Mouse (Mus musculus): ENCODE measurements around the gene Slc46a2.

Slc46a2 gene

GRCm38 (mm10) chr4:59914608-59915403 is at the start of gene Slc46a2:
Gene Slc46a2 (minus strand): TSS chr4:59915056.
- peak; percentile 36 to 54 for DNase-seq

GRCm38 (mm10) chr4:59963405-59964344 is 48.8 kb upstream of the Slc46a2 start, which contains the start of gene Mup6:
Gene Mup6 (plus strand): TSS chr4:59964294.
- DNase-seq: no peak

GRCm38 (mm10) chr4:59960610-59961009 is 45.8 kb upstream of the Slc46a2 start, which contains the start of gene Mup4:
Gene Mup4 (minus strand): TSS chr4:59960710.
- no peak for DNase-seq

GRCm38 (mm10) chr4:59937543-59937942 is 22.7 kb upstream of the Slc46a2 start:
- DNase-seq: no peak

- peak; percentile 22 to 25 for DNase-seq
These were observed 17.8 kb upstream of the Slc46a2 start for GRCm38 (mm10) chr4:59932505-59933281.

- DNase-seq: peak; percentile 72 to 77
These were observed 13.5 kb upstream of the Slc46a2 start for GRCm38 (mm10) chr4:59928347-59928746.

GRCm38 (mm10) chr4:59927666-59928065 is 12.8 kb upstream of the Slc46a2 start:
- no peak for DNase-seq

GRCm38 (mm10) chr4:59925082-59925481 is 10.2 kb upstream of the Slc46a2 start:
- DNase-seq: no peak

GRCm38 (mm10) chr4:59917966-59918365 is 3.1 kb upstream of the Slc46a2 start:
- no peak for DNase-seq

GRCm38 (mm10) chr4:59908785-59909184 is 6.1 kb downstream of the Slc46a2 start:
- no peak for DNase-seq

- DNase-seq: no peak
These were observed 7.1 kb downstream of the Slc46a2 start for GRCm38 (mm10) chr4:59907657-59908230.

GRCm38 (mm10) chr4:59907092-59907491 is 7.8 kb downstream of the Slc46a2 start:
- no peak for DNase-seq

GRCm38 (mm10) chr4:59902547-59902946 is 12.3 kb downstream of the Slc46a2 start:
- peak in 1 of 2 experiments; percentile 29 for DNase-seq

- no peak for DNase-seq
These were observed 13.0 kb downstream of the Slc46a2 start for GRCm38 (mm10) chr4:59901810-59902209.

GRCm38 (mm10) chr4:59898521-59898919 is 16.3 kb downstream of the Slc46a2 start:
- peak in 1 of 2 experiments; percentile 1 for DNase-seq

GRCm38 (mm10) chr4:59897814-59898520 is 16.9 kb downstream of the Slc46a2 start:
- peak in 1 of 2 experiments; percentile 1 for DNase-seq

- no peak for DNase-seq
These were observed 18.9 kb downstream of the Slc46a2 start for GRCm38 (mm10) chr4:59896000-59896399.

GRCm38 (mm10) chr4:59894977-59895575 is 19.8 kb downstream of the Slc46a2 start:
- DNase-seq: no peak

- no peak for DNase-seq
These were observed 20.4 kb downstream of the Slc46a2 start for GRCm38 (mm10) chr4:59894415-59894814.

- DNase-seq: no peak
These were observed 22.1 kb downstream of the Slc46a2 start for GRCm38 (mm10) chr4:59892731-59893130.
